Mouse (Mus musculus) kidney, adult 2 months (tissue): ENCODE measurements around the gene Zdhhc14.

Source experiments
- CTCF ChIP-seq: fragments of 200-500 bp; conservative IDR thresholded peaks from 2 replicates; pipeline ENCODE4 v1.5.1; 2011; ENCODE audit warnings: low read depth, mild to moderate bottlenecking, control low read depth, low read length, moderate library complexity, mixed read lengths; ENCODE audit not compliant: insufficient read depth, insufficient read length
- POLR2A ChIP-seq: fragments of 200-500 bp; IDR thresholded peaks from one replicate; pipeline ENCODE4 v1.6.1; 2011; ENCODE audit warnings: low read depth, low read length, control low read depth

- TF ChIP-seq CTCF (no peak), POLR2A (no peak)
Measured at GRCm38 (mm10) chr17:5556568-5556967, 64.2 kb downstream of the Zdhhc14 start.
